Mouse (Mus musculus): ENCODE results near the gene Snx27. TPM values are rescaled to one million over a fixed set of nuclear protein-coding genes. Genes with fewer than 3 reads are reported as not detected.

The Snx27 gene
- polyA plus RNA-seq, 1 experiment = 47.7 TPM

DNA sequence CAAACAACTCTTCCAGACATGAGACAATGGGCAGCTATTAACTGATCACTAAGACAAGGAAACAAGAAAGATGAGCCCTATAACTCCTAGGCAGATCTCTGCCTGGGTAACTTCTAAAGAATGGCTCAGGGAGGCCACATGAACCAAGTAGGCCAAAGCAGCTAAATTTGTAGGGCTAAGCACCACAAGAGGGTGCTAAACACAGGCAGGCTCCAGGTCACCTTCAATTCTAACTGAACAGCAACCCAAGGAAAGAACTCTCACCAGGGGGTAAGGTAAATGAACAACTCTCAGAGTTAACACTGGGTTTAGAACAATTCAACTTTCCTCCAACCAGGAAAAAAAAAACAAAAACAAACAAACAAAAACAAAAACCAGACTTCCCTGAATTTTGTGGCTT, 48.5 kb downstream of the Snx27 start:
- no peak overlapping the region for H3K27ac ChIP-seq (ENCODE audit: insufficient read depth, low read length)
- H3K4me3 ChIP-seq (ENCODE audit: insufficient read depth, low read length) = no peak overlapping the region
- TF ChIP-seq POLR2A (IDR thresholded peaks at IDR 0.05; ENCODE audit: extremely low read depth, insufficient read depth, low read length) = no peak
- TF ChIP-seq CTCF (IDR thresholded peaks at IDR 0.05; ENCODE audit: extremely low read depth, insufficient read depth, low read length) = peak; percentile 54
- peaks cover 1% of the 10 kb centered on the region; the same call in 1 of the 2 replicates for H3K4me1 ChIP-seq (ENCODE audit: control insufficient read depth, insufficient read depth, low read length)

DNA sequence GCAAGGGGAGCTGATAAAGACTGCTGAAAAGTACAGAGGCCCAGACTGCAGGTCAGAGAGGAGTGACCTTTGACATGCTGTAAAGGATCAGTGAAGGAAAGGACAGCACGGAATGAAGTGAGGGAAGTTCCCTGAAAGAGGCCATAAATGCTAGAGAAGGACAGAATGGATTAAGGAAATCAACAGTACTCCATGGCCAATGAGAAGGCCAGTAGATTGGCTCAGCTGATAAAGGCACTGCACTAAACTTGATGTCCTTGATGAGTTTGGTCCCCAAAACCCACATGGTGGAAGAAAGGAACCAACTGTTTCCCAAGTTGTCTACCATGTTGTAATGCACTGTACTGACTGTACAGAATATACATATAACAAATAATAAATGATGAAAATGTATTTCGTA, 55.8 kb downstream of the Snx27 start:
- Histone ChIP-seq H3K4me3 (ENCODE audit: insufficient read depth, low read length) (no peak overlapping the region), H3K27ac (ENCODE audit: insufficient read depth, low read length) (no peak overlapping the region), H3K4me1 (ENCODE audit: control insufficient read depth, insufficient read depth, low read length) (no peaks in the 10 kb centered on the region)
- TF ChIP-seq POLR2A (IDR thresholded peaks at IDR 0.05; ENCODE audit: extremely low read depth, insufficient read depth, low read length) (no peak), CTCF (IDR thresholded peaks at IDR 0.05; ENCODE audit: extremely low read depth, insufficient read depth, low read length) (no peak)

GRCm38 (mm10) chr3:94506664-94507063, 75.9 kb downstream of the Snx27 start:
- Histone ChIP-seq H3K4me3 (ENCODE audit: insufficient read depth, low read length) (no peak overlapping the region), H3K4me1 (ENCODE audit: control insufficient read depth, insufficient read depth, low read length) (no peaks in the 10 kb centered on the region; the same call in 1 of the 2 replicates), H3K27ac (ENCODE audit: insufficient read depth, low read length) (no peak overlapping the region)
- TF ChIP-seq POLR2A (IDR thresholded peaks at IDR 0.05; ENCODE audit: extremely low read depth, insufficient read depth, low read length) (no peak), CTCF (IDR thresholded peaks at IDR 0.05; ENCODE audit: extremely low read depth, insufficient read depth, low read length) (0 out of 2 replicates have a peak, but pooled peaks have one; percentile 8)

DNA sequence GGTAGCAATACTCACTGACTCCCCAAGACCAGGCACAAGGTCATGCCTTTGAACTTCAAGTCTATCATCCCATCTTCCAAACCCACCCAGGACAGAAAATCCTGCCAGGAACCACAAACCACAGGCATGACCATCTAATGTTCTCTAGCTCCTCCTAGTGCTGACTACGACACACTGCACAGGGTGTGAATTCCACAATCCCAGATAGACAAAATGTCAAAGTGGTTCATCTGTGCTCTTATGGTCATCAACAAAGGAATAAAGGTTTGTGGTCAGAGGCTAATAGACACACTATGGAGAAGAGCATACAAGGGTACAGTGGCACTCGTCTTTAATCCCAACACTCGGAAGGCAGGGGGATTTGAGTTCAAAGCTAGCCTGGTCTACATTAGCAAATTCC, 80.3 kb downstream of the Snx27 start:
- TF ChIP-seq POLR2A (IDR thresholded peaks at IDR 0.05; ENCODE audit: extremely low read depth, insufficient read depth, low read length) (no peak), CTCF (IDR thresholded peaks at IDR 0.05; ENCODE audit: extremely low read depth, insufficient read depth, low read length) (peak; percentile 85)
- H3K27ac ChIP-seq (ENCODE audit: insufficient read depth, low read length) = no peak overlapping the region

DNA sequence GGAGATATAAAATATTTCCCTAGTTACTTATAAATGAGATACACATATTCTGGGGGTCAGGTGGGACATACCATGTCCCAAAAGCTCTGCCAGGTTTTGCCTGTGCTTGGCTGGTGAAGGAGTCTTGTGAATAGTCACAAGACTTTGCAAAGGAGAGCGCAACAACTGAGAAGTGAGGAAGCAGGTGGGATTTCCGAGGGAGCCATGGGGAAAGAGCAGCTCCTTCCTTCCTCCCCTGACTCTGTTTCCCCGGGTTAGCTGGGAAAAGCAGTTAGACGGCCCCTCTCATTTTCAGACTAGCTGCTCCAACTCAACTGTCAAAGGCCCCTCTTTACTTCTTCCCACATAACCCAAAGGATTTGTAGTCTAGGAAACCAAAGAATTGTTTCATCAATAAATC, 85.4 kb downstream of the Snx27 start:
- H3K4me1 ChIP-seq (ENCODE audit: control insufficient read depth, insufficient read depth, low read length) = no peaks in the 10 kb centered on the region; the same call in 1 of the 2 replicates
- H3K27ac ChIP-seq (ENCODE audit: insufficient read depth, low read length) = no peak overlapping the region
- no peak overlapping the region for H3K4me3 ChIP-seq (ENCODE audit: insufficient read depth, low read length)
- TF ChIP-seq CTCF (IDR thresholded peaks at IDR 0.05; ENCODE audit: extremely low read depth, insufficient read depth, low read length) (no peak), POLR2A (IDR thresholded peaks at IDR 0.05; ENCODE audit: extremely low read depth, insufficient read depth, low read length) (no peak)

More for the DNA sequence above, 80.3 kb downstream of the Snx27 start:
- Histone ChIP-seq H3K4me3 (ENCODE audit: insufficient read depth, low read length) (no peak overlapping the region), H3K4me1 (ENCODE audit: control insufficient read depth, insufficient read depth, low read length) (no peaks in the 10 kb centered on the region)

GRCm38 (mm10) chr3:94487581-94487980, 94.9 kb downstream of the Snx27 start:
- Histone ChIP-seq H3K4me1 (ENCODE audit: control insufficient read depth, insufficient read depth, low read length) (peaks cover 16% of the 10 kb centered on the region), H3K4me3 (ENCODE audit: insufficient read depth, low read length) (no peak overlapping the region), H3K27ac (ENCODE audit: insufficient read depth, low read length) (peak overlapping the region; percentile 31; the same call in 1 of the 2 replicates)
- TF ChIP-seq POLR2A (IDR thresholded peaks at IDR 0.05; ENCODE audit: extremely low read depth, insufficient read depth, low read length) (no peak), CTCF (IDR thresholded peaks at IDR 0.05; ENCODE audit: extremely low read depth, insufficient read depth, low read length) (no peak)

DNA sequence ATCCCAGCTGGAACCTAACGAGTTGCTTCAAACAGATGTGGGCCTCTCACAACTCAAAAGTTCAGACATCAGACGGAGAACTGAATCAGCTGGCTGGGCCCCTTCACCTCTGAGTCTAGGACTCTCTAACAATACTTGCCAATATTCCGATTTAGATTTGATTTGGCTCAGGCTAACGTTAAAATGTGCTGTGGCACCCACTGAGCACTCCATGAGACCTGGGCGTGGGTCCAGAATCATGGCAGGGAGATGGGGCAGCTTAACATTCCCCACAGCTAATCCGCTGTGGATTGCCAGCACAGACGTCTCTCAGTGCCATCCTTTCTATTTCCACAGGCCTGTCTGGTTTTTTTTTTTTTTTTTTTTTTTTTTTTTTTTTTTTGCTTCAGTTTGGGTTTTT, 96.6 kb downstream of the Snx27 start:
- Histone ChIP-seq H3K4me3 (ENCODE audit: insufficient read depth, low read length) (no peak overlapping the region), H3K4me1 (ENCODE audit: control insufficient read depth, insufficient read depth, low read length) (peaks cover 21% of the 10 kb centered on the region), H3K27ac (ENCODE audit: insufficient read depth, low read length) (peak overlapping the region; percentile 61)
- TF ChIP-seq CTCF (IDR thresholded peaks at IDR 0.05; ENCODE audit: extremely low read depth, insufficient read depth, low read length) = no peak
- TF ChIP-seq POLR2A (IDR thresholded peaks at IDR 0.05; ENCODE audit: extremely low read depth, insufficient read depth, low read length) = 0 out of 2 replicates have a peak, but pooled peaks have one; percentile 12

- Histone ChIP-seq H3K4me1 (ENCODE audit: control insufficient read depth, insufficient read depth, low read length) (peaks cover 23% of the 10 kb centered on the region), H3K27ac (ENCODE audit: insufficient read depth, low read length) (peak overlapping the region; percentile 83), H3K4me3 (ENCODE audit: insufficient read depth, low read length) (0 out of 2 replicates have a peak overlapping the region, but pooled peaks have one; percentile 1)
- TF ChIP-seq CTCF (IDR thresholded peaks at IDR 0.05; ENCODE audit: extremely low read depth, insufficient read depth, low read length) = no peak
- TF ChIP-seq POLR2A (IDR thresholded peaks at IDR 0.05; ENCODE audit: extremely low read depth, insufficient read depth, low read length) = peak; percentile 31; the same call in 1 of the 2 replicates
These were observed 98.6 kb downstream of the Snx27 start for GRCm38 (mm10) chr3:94483790-94484439.

DNA sequence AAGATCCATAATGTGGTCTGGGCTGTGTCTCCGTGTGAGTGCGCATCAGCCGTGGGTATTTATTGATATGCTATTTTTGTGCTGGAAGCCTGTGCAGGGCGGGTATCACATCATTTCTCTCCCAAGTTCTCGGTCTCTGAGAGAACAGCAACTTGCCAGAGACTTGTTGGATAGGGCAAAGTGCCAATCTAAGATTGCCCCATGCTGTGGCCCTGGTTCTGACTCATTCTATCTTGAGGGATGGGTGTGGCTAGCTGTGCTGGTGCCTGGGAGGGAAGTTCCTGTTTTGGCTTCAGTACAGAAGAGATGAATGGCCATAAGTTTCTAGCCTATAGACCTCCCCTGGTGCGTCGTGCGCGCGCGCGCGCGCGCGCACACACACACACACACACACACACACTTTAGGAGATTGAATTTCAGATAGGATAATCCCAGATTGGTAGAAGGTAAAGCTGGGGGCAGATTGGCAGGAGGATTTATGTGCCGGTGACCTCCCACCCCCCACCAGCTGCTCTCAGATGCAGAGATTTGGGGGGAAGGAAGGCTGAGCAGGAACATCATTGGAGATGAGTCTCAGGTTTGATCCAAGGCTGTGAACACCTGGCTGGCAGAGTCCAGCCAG, 99.6 kb downstream of the Snx27 start:
- Histone ChIP-seq H3K27ac (ENCODE audit: insufficient read depth, low read length) (peak overlapping the region; percentile 76), H3K4me1 (ENCODE audit: control insufficient read depth, insufficient read depth, low read length) (peaks cover 23% of the 10 kb centered on the region), H3K4me3 (ENCODE audit: insufficient read depth, low read length) (no peak overlapping the region; the same call in 1 of the 2 replicates)
- TF ChIP-seq CTCF (IDR thresholded peaks at IDR 0.05; ENCODE audit: extremely low read depth, insufficient read depth, low read length) = no peak

DNA sequence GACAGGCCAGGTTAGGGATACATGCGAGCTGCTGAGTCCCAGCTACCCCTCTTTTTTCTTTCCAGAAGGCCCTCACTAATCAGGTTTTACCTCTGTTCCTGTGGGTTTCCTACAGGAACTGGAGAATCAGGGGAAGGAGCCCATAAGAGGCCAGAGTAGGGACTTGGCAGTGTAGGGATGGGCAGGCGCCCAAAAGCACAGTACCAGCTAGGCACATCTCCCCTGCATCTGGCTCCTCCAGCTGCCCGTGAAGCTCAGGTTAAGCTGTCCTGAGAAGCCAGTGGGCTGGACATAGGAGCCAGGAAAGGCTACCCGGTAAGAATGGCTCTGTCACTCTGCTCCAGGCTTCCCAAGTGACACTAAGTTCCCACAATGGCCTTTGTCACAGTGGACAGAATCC, 101.1 kb downstream of the Snx27 start:
- Histone ChIP-seq H3K27ac (ENCODE audit: insufficient read depth, low read length) (0 out of 2 replicates have a peak overlapping the region, but pooled peaks have one; percentile 8), H3K4me3 (ENCODE audit: insufficient read depth, low read length) (no peak overlapping the region), H3K4me1 (ENCODE audit: control insufficient read depth, insufficient read depth, low read length) (peaks cover 23% of the 10 kb centered on the region)
- TF ChIP-seq CTCF (IDR thresholded peaks at IDR 0.05; ENCODE audit: extremely low read depth, insufficient read depth, low read length) = no peak
- no peak for TF ChIP-seq POLR2A (IDR thresholded peaks at IDR 0.05; ENCODE audit: extremely low read depth, insufficient read depth, low read length)

Data from cortical plate, adult 2 months (tissue).